Mouse (Mus musculus) testis, adult 2 months (tissue): ENCODE results near the gene Srpk3. TPM values are rescaled to one million over a fixed set of nuclear protein-coding genes. Genes with fewer than 3 reads are reported as not detected.

Experiments
- H3K27ac ChIP-seq: fragments of 200-500 bp; 2 replicates; pipeline ENCODE4 v1.5.1; 2012; ENCODE audit warnings: low read depth, low read length; ENCODE audit not compliant: control insufficient read depth, insufficient read depth
- H3K27me3 ChIP-seq: fragments of 200-500 bp; 2 replicates; pipeline ENCODE4 v1.6.1; 2012; ENCODE audit warnings: mild to moderate bottlenecking, low read length, moderate library complexity; ENCODE audit not compliant: control insufficient read depth, insufficient read depth
- H3K36me3 ChIP-seq: fragments of 200-500 bp; 2 replicates; pipeline ENCODE4 v1.6.1; 2012; ENCODE audit warnings: mild to moderate bottlenecking, low read length; ENCODE audit not compliant: control insufficient read depth, insufficient read depth
- H3K4me1 ChIP-seq: fragments of 200-500 bp; 2 replicates; pipeline ENCODE4 v1.6.1; 2012; ENCODE audit warnings: low read length; ENCODE audit not compliant: control insufficient read depth, insufficient read depth
- H3K4me3 ChIP-seq: fragments of 200-500 bp; 2 replicates; pipeline ENCODE4 v1.5.1; 2012; ENCODE audit warnings: low read depth, mild to moderate bottlenecking, low read length, moderate library complexity, mixed read lengths; ENCODE audit not compliant: control insufficient read depth
- CTCF ChIP-seq: fragments of 200-500 bp; IDR thresholded peaks from 2 replicates; pipeline ENCODE4 v1.5.1; 2012; ENCODE audit warnings: low read depth, mild to moderate bottlenecking, inconsistent platforms, low read length, moderate library complexity; ENCODE audit not compliant: control insufficient read depth, insufficient read depth, insufficient replicate concordance
- POLR2A ChIP-seq: fragments of 200-500 bp; IDR thresholded peaks from 2 replicates; pipeline ENCODE4 v1.6.1; 2012; ENCODE audit warnings: low read depth, mild to moderate bottlenecking, inconsistent platforms, low read length, moderate library complexity; ENCODE audit not compliant: control insufficient read depth
- polyA plus RNA-seq: library from polyadenylated mRNA; depleted of rRNA; stranded (reverse); fragments of >200 nt; gene quantifications from 2 replicates; pipeline ENCODE4 v1.2.3, GENCODE M21; 2012; rRNA removed

The Srpk3 gene
- polyA plus RNA-seq, 1 experiment = 0.64 TPM

GRCm38 (mm10) chrX:73815072-73815471, 40.9 kb downstream of the Srpk3 start:
- Histone ChIP-seq H3K27me3 (no peaks in the 10 kb centered on the region), H3K27ac (no peak overlapping the region), H3K36me3 (no peaks in the 10 kb centered on the region), H3K4me1 (no peaks in the 10 kb centered on the region), H3K4me3 (no peak overlapping the region)
- no peak for TF ChIP-seq POLR2A
- no peak for TF ChIP-seq CTCF

- Histone ChIP-seq H3K4me1 (no peaks in the 10 kb centered on the region), H3K27ac (no peak overlapping the region), H3K4me3 (no peak overlapping the region), H3K36me3 (no peaks in the 10 kb centered on the region), H3K27me3 (no peaks in the 10 kb centered on the region)
- TF ChIP-seq POLR2A (no peak), CTCF (no peak)
Measured at GRCm38 (mm10) chrX:73816596-73817314, 42.5 kb downstream of the Srpk3 start.

- H3K36me3 ChIP-seq = no peaks in the 10 kb centered on the region
- TF ChIP-seq POLR2A (no peak), CTCF (no peak)
- H3K27ac ChIP-seq = peak overlapping the region; percentile 43; the same call in 1 of the 2 replicates
- H3K4me1 ChIP-seq = no peaks in the 10 kb centered on the region; the same call in 1 of the 2 replicates
- H3K27me3 ChIP-seq = no peaks in the 10 kb centered on the region
- H3K4me3 ChIP-seq = peak overlapping the region; percentile 86
Measured at GRCm38 (mm10) chrX:73823747-73824146, 49.5 kb downstream of the Srpk3 start.

GRCm38 (mm10) chrX:73824185-73825151, 50.3 kb downstream of the Srpk3 start, which contains the start of gene Pdzd4:
Gene Pdzd4, minus strand, starts transcription at chrX:73824969.
- Histone ChIP-seq H3K4me1 (no peaks in the 10 kb centered on the region; the same call in 1 of the 2 replicates), H3K27me3 (no peaks in the 10 kb centered on the region), H3K27ac (peak within 1 kb of the TSS; percentile 51), H3K4me3 (peak within 1 kb of the TSS; percentile 86), H3K36me3 (no peaks in the 10 kb centered on the region)
- TF ChIP-seq POLR2A (no peak), CTCF (no peak)

Other genes starting within 250 kb of the Srpk3 start
- gene Dusp9, start 135.0 kb upstream of the Srpk3 start, polyA plus RNA-seq = 1.8 and 2.0 TPM in 2 replicates
- 4.0 and 4.3 TPM in 2 replicates for gene Pnck, start 114.3 kb upstream of the Srpk3 start, polyA plus RNA-seq
- 4.9 and 5.7 TPM in 2 replicates for gene Slc6a8, start 101.3 kb upstream of the Srpk3 start, polyA plus RNA-seq
- gene Bcap31, start 58.2 kb upstream of the Srpk3 start, polyA plus RNA-seq = 10.8 and 12.2 TPM in 2 replicates
- gene Abcd1, start 57.8 kb upstream of the Srpk3 start, polyA plus RNA-seq = 21.1 and 24.4 TPM in 2 replicates
- 0.06 and 0.07 TPM in 2 replicates for gene Plxnb3, start 17.3 kb upstream of the Srpk3 start, polyA plus RNA-seq
- 37.8 and 43.9 TPM in 2 replicates for gene Idh3g, start 12.5 kb downstream of the Srpk3 start, polyA plus RNA-seq
- gene Ssr4, start 12.6 kb downstream of the Srpk3 start, polyA plus RNA-seq = 49.0 and 53.3 TPM in 2 replicates
- gene Pdzd4, start 50.6 kb downstream of the Srpk3 start, polyA plus RNA-seq = 0.49 and 0.55 TPM in 2 replicates
- gene Avpr2, start 117.7 kb downstream of the Srpk3 start, polyA plus RNA-seq = not detected in 2 replicates
- gene L1cam, start 121.7 kb downstream of the Srpk3 start, polyA plus RNA-seq = 0.06 and 0.35 TPM in 2 replicates
- gene Arhgap4, start 147.5 kb downstream of the Srpk3 start, polyA plus RNA-seq = 0.44 and 0.58 TPM in 2 replicates
- 3.7 and 5.4 TPM in 2 replicates for gene Naa10, start 147.5 kb downstream of the Srpk3 start, polyA plus RNA-seq
- 2.1 and 3.1 TPM in 2 replicates for gene Renbp, start 156.4 kb downstream of the Srpk3 start, polyA plus RNA-seq
- 10.7 and 13.8 TPM in 2 replicates for gene Hcfc1, start 192.0 kb downstream of the Srpk3 start, polyA plus RNA-seq
- 12.8 and 17.0 TPM in 2 replicates for gene Irak1, start 249.5 kb downstream of the Srpk3 start, polyA plus RNA-seq